Mouse (Mus musculus) testis, adult 2 months (tissue): ENCODE results near the gene Ccdc88b.

Experiments
- CTCF ChIP-seq: fragments of 200-500 bp; IDR thresholded peaks from 2 replicates; pipeline ENCODE4 v1.5.1; 2012; ENCODE audit warnings: low read depth, mild to moderate bottlenecking, inconsistent platforms, low read length, moderate library complexity; ENCODE audit not compliant: control insufficient read depth, insufficient read depth, insufficient replicate concordance
- POLR2A ChIP-seq: fragments of 200-500 bp; IDR thresholded peaks from 2 replicates; pipeline ENCODE4 v1.6.1; 2012; ENCODE audit warnings: low read depth, mild to moderate bottlenecking, inconsistent platforms, low read length, moderate library complexity; ENCODE audit not compliant: control insufficient read depth

GRCm38 (mm10) chr19:6814958-6815357 is 43.1 kb downstream of the Ccdc88b start:
- TF ChIP-seq CTCF (no peak), POLR2A (no peak)
